Mouse (Mus musculus) gastrocnemius, postnatal 10 days (tissue): ENCODE measurements around the gene Cacng6. TPM values are rescaled to one million over a fixed set of nuclear protein-coding genes. Genes with fewer than 3 reads are reported as not detected.
"Not testable (repeated sequence)": the region's sequence is repeated elsewhere in the genome, so short reads cannot be mapped to it uniquely, and the experiment has no call there.

Experiments used
- DNase-seq: peaks from one replicate; pipeline ENCODE4 v3.0.0; 2021; ENCODE audit warnings: mixed read lengths
- long read RNA-seq, 2 experiments: library from polyadenylated mRNA; stranded (forward); transcript quantifications; one replicate each; pipeline ENCODE4 v2.0.0; 2021
- total RNA-seq, 2 experiments: library from RNA; stranded (reverse); gene quantifications; 2 replicates each; pipeline ENCODE4 v1.2.3; 2021

Gene Cacng6
- total RNA-seq, result 10 to 100 TPM; 80.3 to 88.7 TPM
- long read RNA-seq, experiment 1, transcript Cacng6-201 (3 exons, 868 nt), result minor isoform, 10 of 266 reads
- long read RNA-seq, experiment 1, transcript Cacng6-202 (4 exons, 1,977 nt), result major isoform, 224 of 266 reads
- long read RNA-seq, experiment 1, partial matches to known transcripts, result 3 of 266 reads
- long read RNA-seq, experiment 1, other reads (novel, unspliced or antisense), result 29 of 266 reads
- long read RNA-seq, experiment 2, transcript Cacng6-202 (4 exons, 1,977 nt), result major isoform, 178 of 222 reads
- long read RNA-seq, experiment 2, transcript Cacng6-201 (3 exons, 868 nt), result minor isoform, 16 of 222 reads
- long read RNA-seq, experiment 2, partial matches to known transcripts, result 6 of 222 reads
- long read RNA-seq, experiment 2, other reads (novel, unspliced or antisense), result 22 of 222 reads

GRCm38 (mm10) chr7:3423895-3424294 is at the start of gene Cacng6:
Gene Cacng6, plus strand, starts transcription at chr7:3424195.
- DNase-seq, result no peak

- peak; percentile 72 for DNase-seq
Measured at GRCm38 (mm10) chr7:3376831-3377230, 47.2 kb upstream of the Cacng6 start.

GRCm38 (mm10) chr7:3382123-3382522 is 41.9 kb upstream of the Cacng6 start:
- DNase-seq, result no peak

GRCm38 (mm10) chr7:3384807-3385319 is 39.1 kb upstream of the Cacng6 start:
- no peak for DNase-seq

- no peak for DNase-seq
Measured at GRCm38 (mm10) chr7:3386036-3386730, 37.8 kb upstream of the Cacng6 start.

- no peak for DNase-seq
Measured at GRCm38 (mm10) chr7:3387761-3388160, 36.2 kb upstream of the Cacng6 start.

GRCm38 (mm10) chr7:3388885-3389284 is 35.1 kb upstream of the Cacng6 start:
- no peak for DNase-seq

- DNase-seq, result peak; percentile 26
Measured at GRCm38 (mm10) chr7:3389444-3390412, 34.3 kb upstream of the Cacng6 start.

- DNase-seq, result no peak
Measured at GRCm38 (mm10) chr7:3390413-3391080, 33.4 kb upstream of the Cacng6 start, which contains the start of gene Cacng8. Gene Cacng8, plus strand, starts transcription at chr7:3390683.

GRCm38 (mm10) chr7:3391081-3391451 is 32.9 kb upstream of the Cacng6 start:
- DNase-seq, result no peak

- no peak for DNase-seq
Measured at GRCm38 (mm10) chr7:3391809-3392208, 32.2 kb upstream of the Cacng6 start.

GRCm38 (mm10) chr7:3397355-3397754 is 26.6 kb upstream of the Cacng6 start:
- no peak for DNase-seq

- no peak for DNase-seq
Measured at GRCm38 (mm10) chr7:3397797-3398196, 26.2 kb upstream of the Cacng6 start.

- not testable (repeated sequence) for DNase-seq
Measured at GRCm38 (mm10) chr7:3398363-3398762, 25.6 kb upstream of the Cacng6 start.

GRCm38 (mm10) chr7:3399937-3400336 is 24.1 kb upstream of the Cacng6 start:
- no peak for DNase-seq

- no peak for DNase-seq
Measured at GRCm38 (mm10) chr7:3409729-3410520, 14.1 kb upstream of the Cacng6 start.

GRCm38 (mm10) chr7:3411160-3411941 is 12.6 kb upstream of the Cacng6 start:
- DNase-seq, result no peak

- no peak for DNase-seq
Measured at GRCm38 (mm10) chr7:3412036-3412435, 12.0 kb upstream of the Cacng6 start.

- DNase-seq, result peak; percentile 38
Measured at GRCm38 (mm10) chr7:3414888-3415287, 9.1 kb upstream of the Cacng6 start.

GRCm38 (mm10) chr7:3415378-3415777 is 8.6 kb upstream of the Cacng6 start:
- DNase-seq, result peak; percentile 47
